Mouse (Mus musculus): ENCODE results near the gene Nog. TPM values are rescaled to one million over a fixed set of nuclear protein-coding genes. Genes with fewer than 3 reads are reported as not detected.

The Nog gene
- polyA plus RNA-seq (2014; fragmentation: Nextera tagmentation; extraction: Ambion mirVana): 3.7 and 4.2 TPM in 2 replicates

DNA sequence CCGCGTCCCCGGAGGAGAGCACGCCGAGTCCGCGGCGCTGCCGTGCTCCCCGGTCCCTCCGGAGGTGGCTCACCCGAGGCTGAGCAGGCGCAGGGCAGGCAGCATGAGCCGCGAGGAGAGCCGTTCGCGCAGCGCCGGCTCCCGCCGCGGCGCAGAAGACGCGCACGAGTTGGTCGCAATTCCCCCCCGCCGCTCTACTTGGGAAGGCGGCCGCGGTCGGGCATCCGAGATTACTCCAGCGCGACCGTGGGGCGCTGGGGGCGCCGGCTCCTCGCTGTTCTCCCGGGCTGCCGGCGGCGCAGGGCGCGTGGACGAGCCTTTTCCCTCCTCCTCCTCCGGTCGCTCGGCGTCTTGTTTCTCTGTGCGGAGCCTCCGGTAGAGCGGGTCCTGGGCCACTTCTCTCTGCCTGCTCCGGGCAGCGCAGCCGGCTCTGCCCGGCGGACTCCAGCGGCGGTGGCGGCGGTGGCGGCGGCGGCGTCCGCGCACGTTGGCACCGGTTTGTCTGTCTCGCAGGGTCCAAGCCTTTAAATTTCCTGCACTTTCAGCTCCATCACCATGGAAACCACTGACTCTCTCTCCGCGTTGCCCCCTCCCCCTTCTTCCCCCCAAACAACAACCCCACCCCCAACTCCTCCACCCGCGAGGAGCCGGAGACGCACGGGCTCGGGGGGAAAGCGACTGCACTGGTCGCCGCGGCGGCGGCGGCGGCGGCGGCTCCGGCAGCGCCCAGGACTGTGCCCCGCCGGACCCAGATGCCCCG, at the start of gene Nog:
TSS of gene Nog (minus strand) at position 277 of the 760 bp plus-strand sequence.
- H3K27me3 ChIP-seq (replicated peaks; ENCODE audit: control insufficient read depth, insufficient read depth, low read length): 0 out of 2 replicates have a peak, but pooled peaks cover 4% of the 10 kb centered on the region
- peak within 1 kb of the TSS; percentile 75 for H3K9ac ChIP-seq (ENCODE audit: low read length)
- peak within 1 kb of the TSS; percentile 73 for H3K4me3 ChIP-seq (ENCODE audit: low read depth, low read length)
- WGBS: under 1% methylated on average over 83 of the region's 97 CpGs
- DNase-seq (ENCODE audit: low spot score) (peak; percentile 92), ATAC-seq (peak; percentile 52)
- H3K27ac ChIP-seq (ENCODE audit: low read depth, low read length): peak within 1 kb of the TSS; percentile 92
- H3K4me1 ChIP-seq (ENCODE audit: control insufficient read depth, insufficient read depth, low read length): peaks cover 20% of the 10 kb centered on the region
- H3K9me3 ChIP-seq (replicated peaks; ENCODE audit: control insufficient read depth, low read length): no peaks in the 10 kb centered on the region
- H3K4me2 ChIP-seq (ENCODE audit: low read length): peak within 1 kb of the TSS; percentile 92
- H3K36me3 ChIP-seq (ENCODE audit: control insufficient read depth, insufficient read depth, low read length): no peaks in the 10 kb centered on the region

GRCm38 (mm10) chr11:89340238-89340637, 38.1 kb upstream of the Nog start:
- H3K4me3 ChIP-seq (ENCODE audit: low read depth, low read length): no peak overlapping the region
- no peaks in the 10 kb centered on the region for H3K4me1 ChIP-seq (ENCODE audit: control insufficient read depth, insufficient read depth, low read length)
- 32% methylated on average over 12 of the region's 12 CpGs for WGBS
- H3K4me2 ChIP-seq (ENCODE audit: low read length): no peak overlapping the region
- H3K9ac ChIP-seq (ENCODE audit: low read length): no peak overlapping the region
- peak; percentile 42; the same call in 1 of the 2 replicates for ATAC-seq
- no peaks in the 10 kb centered on the region for H3K36me3 ChIP-seq (ENCODE audit: control insufficient read depth, insufficient read depth, low read length)
- DNase-seq (ENCODE audit: low spot score): peak; percentile 49
- H3K27ac ChIP-seq (ENCODE audit: low read depth, low read length): no peak overlapping the region
- H3K9me3 ChIP-seq (replicated peaks; ENCODE audit: control insufficient read depth, low read length): 0 out of 2 replicates have a peak, but pooled peaks cover 3% of the 10 kb centered on the region
- no peaks in the 10 kb centered on the region for H3K27me3 ChIP-seq (replicated peaks; ENCODE audit: control insufficient read depth, insufficient read depth, low read length)

- 89% methylated on average over 8 of the region's 8 CpGs for WGBS
- Histone ChIP-seq H3K4me2 (ENCODE audit: low read length) (no peak overlapping the region), H3K27me3 (replicated peaks; ENCODE audit: control insufficient read depth, insufficient read depth, low read length) (no peaks in the 10 kb centered on the region), H3K9me3 (replicated peaks; ENCODE audit: control insufficient read depth, low read length) (0 out of 2 replicates have a peak, but pooled peaks cover 3% of the 10 kb centered on the region), H3K4me3 (ENCODE audit: low read depth, low read length) (no peak overlapping the region), H3K9ac (ENCODE audit: low read length) (no peak overlapping the region), H3K4me1 (ENCODE audit: control insufficient read depth, insufficient read depth, low read length) (no peaks in the 10 kb centered on the region), H3K36me3 (ENCODE audit: control insufficient read depth, insufficient read depth, low read length) (no peaks in the 10 kb centered on the region), H3K27ac (ENCODE audit: low read depth, low read length) (no peak overlapping the region)
- no peak for ATAC-seq
- DNase-seq (ENCODE audit: low spot score): no peak
Measured at GRCm38 (mm10) chr11:89339783-89340182, 37.7 kb upstream of the Nog start.

DNA sequence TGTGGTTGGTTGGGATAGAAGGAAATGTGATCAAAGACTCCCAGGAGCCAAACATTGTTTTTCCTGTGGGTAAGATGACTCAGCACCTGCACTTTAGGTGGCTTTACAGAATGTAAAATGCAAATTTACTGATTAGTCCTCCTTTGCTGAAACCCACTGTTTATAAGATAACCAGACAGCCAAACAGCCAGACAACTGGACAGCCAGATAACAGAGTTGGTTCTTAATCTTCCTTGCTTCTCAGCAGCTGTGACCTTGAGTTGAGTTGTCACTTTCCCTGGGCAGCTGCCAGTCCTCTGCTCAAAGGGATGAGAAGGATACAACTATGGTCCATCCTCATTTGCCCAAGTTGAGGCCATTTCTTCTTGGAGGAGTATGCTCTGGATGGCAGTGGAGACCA, 35.8 kb upstream of the Nog start:
- H3K36me3 ChIP-seq (ENCODE audit: control insufficient read depth, insufficient read depth, low read length): no peaks in the 10 kb centered on the region
- no peaks in the 10 kb centered on the region for H3K4me1 ChIP-seq (ENCODE audit: control insufficient read depth, insufficient read depth, low read length)
- 0 out of 2 replicates have a peak, but pooled peaks cover 3% of the 10 kb centered on the region for H3K9me3 ChIP-seq (replicated peaks; ENCODE audit: control insufficient read depth, low read length)
- H3K27me3 ChIP-seq (replicated peaks; ENCODE audit: control insufficient read depth, insufficient read depth, low read length): no peaks in the 10 kb centered on the region
- no peak overlapping the region for H3K9ac ChIP-seq (ENCODE audit: low read length)
- H3K4me3 ChIP-seq (ENCODE audit: low read depth, low read length): no peak overlapping the region
- H3K27ac ChIP-seq (ENCODE audit: low read depth, low read length): no peak overlapping the region
- ATAC-seq (no peak), DNase-seq (ENCODE audit: low spot score) (no peak)
- H3K4me2 ChIP-seq (ENCODE audit: low read length): no peak overlapping the region

GRCm38 (mm10) chr11:89327089-89327881, 25.2 kb upstream of the Nog start:
- Histone ChIP-seq H3K36me3 (ENCODE audit: control insufficient read depth, insufficient read depth, low read length) (no peaks in the 10 kb centered on the region), H3K9me3 (replicated peaks; ENCODE audit: control insufficient read depth, low read length) (no peaks in the 10 kb centered on the region), H3K4me1 (ENCODE audit: control insufficient read depth, insufficient read depth, low read length) (no peaks in the 10 kb centered on the region; the same call in 1 of the 2 replicates), H3K4me3 (ENCODE audit: low read depth, low read length) (no peak overlapping the region), H3K9ac (ENCODE audit: low read length) (no peak overlapping the region), H3K27me3 (replicated peaks; ENCODE audit: control insufficient read depth, insufficient read depth, low read length) (no peaks in the 10 kb centered on the region), H3K27ac (ENCODE audit: low read depth, low read length) (no peak overlapping the region), H3K4me2 (ENCODE audit: low read length) (no peak overlapping the region)
- 23% methylated on average over 11 of the region's 11 CpGs for WGBS
- no peak for DNase-seq (ENCODE audit: low spot score)
- ATAC-seq: no peak

DNA sequence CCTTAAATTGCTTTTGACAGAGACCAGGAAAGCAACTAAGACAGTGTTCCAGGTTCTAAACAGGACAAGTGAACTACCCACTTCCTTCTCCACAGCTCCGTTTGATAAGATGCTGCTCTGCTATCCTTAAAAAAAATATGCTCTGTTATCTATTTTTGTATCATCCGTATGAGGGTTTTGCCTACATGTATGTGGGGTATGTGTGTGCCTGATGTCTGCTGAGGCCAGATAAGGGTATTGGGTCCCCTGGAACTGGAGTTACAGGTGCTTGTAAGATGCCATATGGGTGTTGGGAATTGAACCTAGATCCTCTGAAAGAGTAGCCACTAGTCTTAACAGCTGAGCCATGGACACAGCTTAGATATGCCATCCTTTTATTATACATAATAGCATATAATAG, 19.6 kb upstream of the Nog start:
- no peak for ATAC-seq
- H3K4me1 ChIP-seq (ENCODE audit: control insufficient read depth, insufficient read depth, low read length): peaks cover 17% of the 10 kb centered on the region
- 94% methylated on average over 2 of the region's 2 CpGs for WGBS

DNA sequence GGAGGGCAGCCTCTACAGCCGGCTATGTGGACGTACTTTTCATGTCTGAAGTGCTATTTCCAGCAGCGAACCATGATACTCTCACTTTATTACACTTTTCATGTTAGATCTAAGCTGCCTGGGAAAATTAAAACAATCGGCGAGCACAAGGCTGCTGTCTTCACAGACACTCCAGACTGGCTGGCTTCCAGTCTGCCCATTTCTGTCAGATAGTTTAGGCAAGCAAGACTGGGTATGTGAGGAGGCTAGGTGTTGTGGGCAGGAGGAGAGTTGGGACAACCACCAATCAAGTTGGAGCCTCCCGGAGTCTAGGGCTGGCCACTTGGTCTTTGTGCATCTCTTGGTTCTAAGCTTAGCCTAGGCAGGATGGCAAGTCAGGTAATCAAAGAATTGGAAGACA, 17.5 kb upstream of the Nog start:
- Histone ChIP-seq H3K27me3 (replicated peaks; ENCODE audit: control insufficient read depth, insufficient read depth, low read length) (no peaks in the 10 kb centered on the region), H3K4me1 (ENCODE audit: control insufficient read depth, insufficient read depth, low read length) (peaks cover 17% of the 10 kb centered on the region), H3K27ac (ENCODE audit: low read depth, low read length) (no peak overlapping the region), H3K9me3 (replicated peaks; ENCODE audit: control insufficient read depth, low read length) (no peaks in the 10 kb centered on the region), H3K4me2 (ENCODE audit: low read length) (no peak overlapping the region), H3K36me3 (ENCODE audit: control insufficient read depth, insufficient read depth, low read length) (no peaks in the 10 kb centered on the region), H3K4me3 (ENCODE audit: low read depth, low read length) (no peak overlapping the region), H3K9ac (ENCODE audit: low read length) (no peak overlapping the region)
- WGBS: 57% methylated on average over 6 of the region's 6 CpGs
- no peak for ATAC-seq
- DNase-seq (ENCODE audit: low spot score): peak; percentile 29

More for the DNA sequence above, 19.6 kb upstream of the Nog start:
- no peaks in the 10 kb centered on the region for H3K27me3 ChIP-seq (replicated peaks; ENCODE audit: control insufficient read depth, insufficient read depth, low read length)
- H3K4me3 ChIP-seq (ENCODE audit: low read depth, low read length): no peak overlapping the region
- no peak for DNase-seq (ENCODE audit: low spot score)
- H3K36me3 ChIP-seq (ENCODE audit: control insufficient read depth, insufficient read depth, low read length): no peaks in the 10 kb centered on the region
- no peak overlapping the region for H3K9ac ChIP-seq (ENCODE audit: low read length)
- H3K4me2 ChIP-seq (ENCODE audit: low read length): no peak overlapping the region
- no peaks in the 10 kb centered on the region for H3K9me3 ChIP-seq (replicated peaks; ENCODE audit: control insufficient read depth, low read length)
- H3K27ac ChIP-seq (ENCODE audit: low read depth, low read length): no peak overlapping the region

- peak overlapping the region; percentile 34 for H3K4me2 ChIP-seq (ENCODE audit: low read length)
- H3K27ac ChIP-seq (ENCODE audit: low read depth, low read length): peak overlapping the region; percentile 54; the same call in 1 of the 2 replicates
- no peak overlapping the region for H3K4me3 ChIP-seq (ENCODE audit: low read depth, low read length)
- no peaks in the 10 kb centered on the region for H3K9me3 ChIP-seq (replicated peaks; ENCODE audit: control insufficient read depth, low read length)
- peak; percentile 66 for ATAC-seq
- 5% methylated on average over 8 of the region's 8 CpGs for WGBS
- peak; percentile 68 for DNase-seq (ENCODE audit: low spot score)
- H3K27me3 ChIP-seq (replicated peaks; ENCODE audit: control insufficient read depth, insufficient read depth, low read length): no peaks in the 10 kb centered on the region; the same call in 1 of the 2 replicates
- peaks cover 17% of the 10 kb centered on the region for H3K4me1 ChIP-seq (ENCODE audit: control insufficient read depth, insufficient read depth, low read length)
- H3K36me3 ChIP-seq (ENCODE audit: control insufficient read depth, insufficient read depth, low read length): no peaks in the 10 kb centered on the region
- H3K9ac ChIP-seq (ENCODE audit: low read length): no peak overlapping the region
Measured at GRCm38 (mm10) chr11:89318324-89318723, 16.2 kb upstream of the Nog start.

Data from forebrain, embryonic 14.5 days (tissue).